Mouse (Mus musculus) testis, adult 2 months (tissue): ENCODE data around the gene Mink1.
"Not testable (repeated sequence)": the region's sequence is repeated elsewhere in the genome, so short reads cannot be mapped to it uniquely, and the experiment has no call there.

Experiments used
- CTCF ChIP-seq: fragments of 200-500 bp; IDR thresholded peaks from 2 replicates; pipeline ENCODE4 v1.5.1; 2012; ENCODE audit warnings: low read depth, mild to moderate bottlenecking, inconsistent platforms, low read length, moderate library complexity; ENCODE audit not compliant: control insufficient read depth, insufficient read depth, insufficient replicate concordance
- POLR2A ChIP-seq: fragments of 200-500 bp; IDR thresholded peaks from 2 replicates; pipeline ENCODE4 v1.6.1; 2012; ENCODE audit warnings: low read depth, mild to moderate bottlenecking, inconsistent platforms, low read length, moderate library complexity; ENCODE audit not compliant: control insufficient read depth

- not testable (repeated sequence) for TF ChIP-seq CTCF, POLR2A
These were observed 39.2 kb upstream of the Mink1 start for GRCm38 (mm10) chr11:70523306-70523989.
